Mouse (Mus musculus): ENCODE results near the gene Notch3. TPM values are rescaled to one million over a fixed set of nuclear protein-coding genes. Genes with fewer than 3 reads are reported as not detected.
"Not testable (repeated sequence)": the region's sequence is repeated elsewhere in the genome, so short reads cannot be mapped to it uniquely, and the experiment has no call there.

Notch3 gene
- polyA plus RNA-seq, 1 experiment from 2014 or later: 3.9 TPM

DNA sequence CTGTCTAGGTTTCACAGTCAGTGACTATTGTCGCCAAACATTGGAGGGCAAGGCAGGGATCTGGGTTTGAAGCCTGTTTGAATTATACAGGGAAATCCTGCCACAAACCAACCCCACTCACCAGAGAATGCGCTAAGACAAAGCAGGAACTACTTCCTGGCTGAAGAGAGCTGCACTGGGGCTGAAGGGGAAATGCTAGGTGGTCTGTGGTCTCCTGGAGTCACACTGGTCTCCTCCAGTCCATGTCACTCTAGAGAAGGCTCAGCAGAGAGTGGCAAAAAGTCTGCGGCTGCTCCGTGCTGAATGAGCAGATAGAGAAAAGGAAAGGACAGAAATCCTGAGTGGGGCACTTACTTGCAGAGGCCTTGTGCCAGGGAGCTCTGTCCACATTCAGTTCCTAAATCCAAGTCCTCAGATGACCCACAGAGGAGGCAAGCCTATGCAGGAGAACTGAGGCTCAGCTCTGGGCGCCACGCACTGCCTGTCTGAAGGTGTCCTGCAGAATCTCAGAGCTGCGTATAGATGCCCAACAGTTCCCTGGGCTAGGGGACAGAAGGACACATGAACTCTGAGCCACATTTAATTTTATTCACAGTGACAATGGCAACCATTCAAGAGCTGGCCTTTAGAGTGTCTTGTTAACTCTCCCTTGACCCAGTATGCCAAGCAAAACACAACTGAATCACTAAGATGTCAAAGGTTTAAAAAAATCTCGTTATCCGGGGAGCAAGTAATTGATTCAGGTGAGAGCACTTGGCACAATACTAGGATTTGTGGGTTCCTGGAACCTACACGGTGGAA is 55.5 kb downstream of the Notch3 start:
- Histone ChIP-seq H3K4me2 (replicated peaks; ENCODE audit: low read depth) (no peak overlapping the region), H3K27ac (replicated peaks) (peak overlapping the region; percentile 61; the same call in 1 of the 2 replicates)
- 75% methylated on average over 10 of the region's 10 CpGs for WGBS

DNA sequence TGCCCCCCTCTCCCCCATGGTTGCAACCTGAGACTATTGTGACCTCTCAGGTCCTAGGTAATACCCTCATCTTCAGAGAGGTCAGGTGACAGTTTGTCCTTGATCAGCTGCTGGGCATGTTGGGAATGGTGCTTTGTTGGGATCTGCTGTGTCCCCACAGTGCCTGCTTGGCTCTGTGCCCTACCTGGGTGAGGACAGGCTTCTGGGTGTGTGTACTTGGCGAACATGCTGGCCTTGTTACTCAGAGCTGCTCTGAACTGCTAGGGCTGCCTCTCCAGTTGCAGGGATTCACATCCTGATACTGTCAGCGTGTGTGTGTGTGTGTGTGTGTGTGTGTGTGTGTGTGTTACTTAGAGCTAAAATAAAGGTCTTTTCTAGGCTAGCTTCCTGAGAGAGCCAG is 56.2 kb downstream of the Notch3 start:
- Histone ChIP-seq H3K9me3 (ENCODE audit: control insufficient read depth, low read length) (no peaks in the 10 kb centered on the region), H3K4me3 (ENCODE audit: low read depth, low read length) (no peak overlapping the region), H3K36me3 (ENCODE audit: control insufficient read depth, insufficient read depth, low read length) (no peaks in the 10 kb centered on the region), H3K4me2 (replicated peaks; ENCODE audit: low read depth) (no peak overlapping the region), H3K27me3 (ENCODE audit: control insufficient read depth, insufficient read depth, low read length) (no peaks in the 10 kb centered on the region), H3K27ac (replicated peaks) (peak overlapping the region; percentile 61; the same call in 1 of the 2 replicates), H3K4me1 (replicated peaks; ENCODE audit: control insufficient read depth, insufficient read depth) (peaks cover 6% of the 10 kb centered on the region; the same call in 1 of the 2 replicates), H3K9ac (ENCODE audit: low read length) (no peak overlapping the region; the same call in 1 of the 2 replicates)
- TF ChIP-seq CTCF (IDR thresholded peaks at IDR 0.05; ENCODE audit: low read depth) (no peak), EP300 (optimal IDR thresholded peaks at IDR 0.05) (no peak)
- 27% methylated on average over 2 of the region's 2 CpGs for WGBS
- ATAC-seq (ENCODE audit: low FRiP score, low TSS enrichment) (peak; percentile 64), DNase-seq (ENCODE audit: low spot score) (peak; percentile 80)

More for the DNA sequence above, 55.5 kb downstream of the Notch3 start:
- H3K36me3 ChIP-seq (ENCODE audit: control insufficient read depth, insufficient read depth, low read length): no peaks in the 10 kb centered on the region
- H3K9me3 ChIP-seq (ENCODE audit: control insufficient read depth, low read length): no peaks in the 10 kb centered on the region
- TF ChIP-seq EP300 (optimal IDR thresholded peaks at IDR 0.05) (no peak), CTCF (IDR thresholded peaks at IDR 0.05; ENCODE audit: low read depth) (no peak)
- no peak overlapping the region for H3K4me3 ChIP-seq (ENCODE audit: low read depth, low read length)
- no peak for ATAC-seq (ENCODE audit: low FRiP score, low TSS enrichment)
- DNase-seq (ENCODE audit: low spot score): no peak
- peaks cover 6% of the 10 kb centered on the region; the same call in 1 of the 2 replicates for H3K4me1 ChIP-seq (replicated peaks; ENCODE audit: control insufficient read depth, insufficient read depth)
- no peaks in the 10 kb centered on the region for H3K27me3 ChIP-seq (ENCODE audit: control insufficient read depth, insufficient read depth, low read length)
- H3K9ac ChIP-seq (ENCODE audit: low read length): no peak overlapping the region; the same call in 1 of the 2 replicates

- Histone ChIP-seq H3K27ac (replicated peaks) (no peak overlapping the region), H3K9ac (ENCODE audit: low read length) (no peak overlapping the region), H3K4me3 (ENCODE audit: low read depth, low read length) (no peak overlapping the region), H3K36me3 (ENCODE audit: control insufficient read depth, insufficient read depth, low read length) (no peaks in the 10 kb centered on the region), H3K9me3 (ENCODE audit: control insufficient read depth, low read length) (no peaks in the 10 kb centered on the region), H3K4me2 (replicated peaks; ENCODE audit: low read depth) (no peak overlapping the region), H3K27me3 (ENCODE audit: control insufficient read depth, insufficient read depth, low read length) (no peaks in the 10 kb centered on the region), H3K4me1 (replicated peaks; ENCODE audit: control insufficient read depth, insufficient read depth) (peaks cover 6% of the 10 kb centered on the region; the same call in 1 of the 2 replicates)
- ATAC-seq (ENCODE audit: low FRiP score, low TSS enrichment) (no peak), DNase-seq (ENCODE audit: low spot score) (no peak)
- TF ChIP-seq EP300 (optimal IDR thresholded peaks at IDR 0.05) (no peak), CTCF (IDR thresholded peaks at IDR 0.05; ENCODE audit: low read depth) (no peak)
- WGBS: 68% methylated on average over 6 of the region's 6 CpGs
These were observed 57.3 kb downstream of the Notch3 start for GRCm38 (mm10) chr17:32109201-32109940.

DNA sequence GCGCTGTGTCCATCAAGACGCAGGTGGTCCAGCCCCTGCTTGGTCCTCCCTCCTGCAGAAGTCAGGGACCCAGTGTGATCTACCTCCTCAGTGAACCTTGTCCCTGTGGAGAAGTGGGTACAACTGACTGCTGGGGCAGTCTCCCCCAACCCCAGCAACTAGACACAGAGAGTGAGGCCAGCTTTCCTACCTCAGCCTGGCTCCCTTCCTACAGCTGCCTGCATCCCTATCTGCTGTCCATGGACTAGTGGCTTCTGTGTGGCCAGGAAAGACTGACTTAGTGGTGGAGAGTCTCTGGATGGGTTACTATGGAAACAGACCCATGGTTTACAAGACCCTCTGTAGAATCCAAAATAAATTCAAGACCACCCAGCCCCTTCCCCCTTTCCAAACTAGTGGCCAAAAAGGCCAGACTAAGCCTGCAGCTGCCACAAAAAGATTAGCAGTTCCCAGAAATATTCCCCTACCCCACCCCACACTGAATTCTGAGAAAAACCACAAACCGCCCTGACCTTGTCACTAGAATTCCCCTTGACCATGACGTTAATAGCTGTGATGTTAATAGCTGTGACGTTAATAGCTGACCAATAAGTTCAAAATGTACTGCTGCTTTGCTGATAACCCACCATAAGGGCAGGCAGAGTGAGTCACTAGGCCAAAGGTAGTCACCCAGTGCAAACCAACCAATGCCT is 58.2 kb downstream of the Notch3 start:
- 61% methylated on average over 5 of the region's 5 CpGs for WGBS
- not testable (repeated sequence) for DNase-seq (ENCODE audit: low spot score)

DNA sequence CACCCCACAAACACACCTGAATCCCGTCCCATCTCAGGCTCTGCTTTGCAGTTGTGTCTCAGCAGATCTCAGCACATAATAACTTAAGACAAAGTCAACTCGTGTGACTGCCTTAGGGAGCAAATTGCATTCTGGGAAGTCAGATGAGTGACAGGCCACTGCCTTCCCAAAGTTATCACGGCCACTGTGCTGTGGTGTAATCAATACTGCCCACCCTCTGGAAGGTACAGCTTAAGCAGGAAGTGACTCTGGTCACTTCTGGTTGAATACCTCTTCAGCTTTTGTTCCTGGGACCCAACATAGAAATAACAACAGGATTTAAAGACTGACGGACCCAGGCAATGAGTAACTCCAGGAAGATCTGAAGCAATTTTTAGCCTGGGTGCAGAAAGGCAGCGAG is 58.8 kb downstream of the Notch3 start:
- Histone ChIP-seq H3K4me2 (replicated peaks; ENCODE audit: low read depth) (no peak overlapping the region), H3K4me1 (replicated peaks; ENCODE audit: control insufficient read depth, insufficient read depth) (no peaks in the 10 kb centered on the region), H3K27me3 (ENCODE audit: control insufficient read depth, insufficient read depth, low read length) (no peaks in the 10 kb centered on the region), H3K9me3 (ENCODE audit: control insufficient read depth, low read length) (no peaks in the 10 kb centered on the region), H3K9ac (ENCODE audit: low read length) (no peak overlapping the region), H3K27ac (replicated peaks) (no peak overlapping the region), H3K36me3 (ENCODE audit: control insufficient read depth, insufficient read depth, low read length) (no peaks in the 10 kb centered on the region), H3K4me3 (ENCODE audit: low read depth, low read length) (no peak overlapping the region)
- DNase-seq (ENCODE audit: low spot score): no peak
- TF ChIP-seq EP300 (optimal IDR thresholded peaks at IDR 0.05) (no peak), CTCF (IDR thresholded peaks at IDR 0.05; ENCODE audit: low read depth) (no peak)
- ATAC-seq (ENCODE audit: low FRiP score, low TSS enrichment): no peak
- 45% methylated on average over 5 of the region's 5 CpGs for WGBS

More for the DNA sequence above, 58.2 kb downstream of the Notch3 start:
- not testable (repeated sequence) for H3K27ac ChIP-seq (replicated peaks); H3K27me3 ChIP-seq (ENCODE audit: control insufficient read depth, insufficient read depth, low read length); H3K4me2 ChIP-seq (replicated peaks; ENCODE audit: low read depth); H3K9me3 ChIP-seq (ENCODE audit: control insufficient read depth, low read length); H3K36me3 ChIP-seq (ENCODE audit: control insufficient read depth, insufficient read depth, low read length); H3K4me3 ChIP-seq (ENCODE audit: low read depth, low read length); ATAC-seq (ENCODE audit: low FRiP score, low TSS enrichment); H3K4me1 ChIP-seq (replicated peaks; ENCODE audit: control insufficient read depth, insufficient read depth); H3K9ac ChIP-seq (ENCODE audit: low read length)
